Mouse (Mus musculus) ES-E14 (cell line): ENCODE results near the gene Scn8a.

Experiments used
- HCFC1 ChIP-seq: IDR thresholded peaks from 2 replicates; pipeline ENCODE4 v1.6.1; 2012; ENCODE audit warnings: low read length, inconsistent platforms, borderline replicate concordance; ENCODE audit not compliant: insufficient read depth
- MAFK ChIP-seq: IDR thresholded peaks from 2 replicates; pipeline ENCODE4 v1.6.1; 2014; ENCODE audit warnings: mild to moderate bottlenecking, low read depth, low read length, inconsistent platforms; ENCODE audit not compliant: insufficient read depth
- ZC3H11A ChIP-seq: IDR thresholded peaks from 2 replicates; pipeline ENCODE4 v1.6.1; 2012; ENCODE audit warnings: low read depth, mild to moderate bottlenecking, inconsistent platforms, low read length, borderline replicate concordance

DNA sequence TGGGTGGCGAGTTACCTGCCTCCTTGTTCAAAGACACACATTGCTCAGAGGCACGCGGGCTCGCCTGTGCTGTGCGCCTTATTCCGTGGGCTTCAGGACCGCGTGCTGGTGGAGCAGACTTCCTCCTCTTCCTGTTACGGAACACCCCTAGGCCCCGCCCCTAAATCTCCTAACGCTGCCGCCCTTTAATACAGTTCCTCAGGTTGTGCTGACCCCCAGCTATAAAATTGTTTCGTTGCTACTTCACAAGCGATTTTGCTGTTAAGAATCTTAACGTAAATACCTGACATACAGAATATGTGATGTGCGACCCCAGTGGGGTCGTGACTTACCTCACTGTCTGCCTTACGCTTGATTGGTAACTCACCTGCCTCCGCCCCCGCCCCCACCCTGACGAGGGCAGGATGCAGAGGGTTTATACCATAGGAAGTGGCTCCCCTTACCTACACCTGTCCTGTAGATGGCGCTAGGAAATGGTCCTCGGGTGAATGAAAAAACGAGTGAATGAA lies 45.1 kb downstream of the Scn8a start:
- TF ChIP-seq ZC3H11A = no peak
- no peak for TF ChIP-seq MAFK
- TF ChIP-seq HCFC1 = no peak
